Mouse (Mus musculus): ENCODE measurements around the gene 2610001J05Rik. TPM values are rescaled to one million over a fixed set of nuclear protein-coding genes. Genes with fewer than 3 reads are reported as not detected.

Gene 2610001J05Rik
- 65.2 and 77.6 TPM in 2 replicates for polyA plus RNA-seq (2015; fragmentation: Nextera tagmentation; extraction: Ambion mirVana)

DNA sequence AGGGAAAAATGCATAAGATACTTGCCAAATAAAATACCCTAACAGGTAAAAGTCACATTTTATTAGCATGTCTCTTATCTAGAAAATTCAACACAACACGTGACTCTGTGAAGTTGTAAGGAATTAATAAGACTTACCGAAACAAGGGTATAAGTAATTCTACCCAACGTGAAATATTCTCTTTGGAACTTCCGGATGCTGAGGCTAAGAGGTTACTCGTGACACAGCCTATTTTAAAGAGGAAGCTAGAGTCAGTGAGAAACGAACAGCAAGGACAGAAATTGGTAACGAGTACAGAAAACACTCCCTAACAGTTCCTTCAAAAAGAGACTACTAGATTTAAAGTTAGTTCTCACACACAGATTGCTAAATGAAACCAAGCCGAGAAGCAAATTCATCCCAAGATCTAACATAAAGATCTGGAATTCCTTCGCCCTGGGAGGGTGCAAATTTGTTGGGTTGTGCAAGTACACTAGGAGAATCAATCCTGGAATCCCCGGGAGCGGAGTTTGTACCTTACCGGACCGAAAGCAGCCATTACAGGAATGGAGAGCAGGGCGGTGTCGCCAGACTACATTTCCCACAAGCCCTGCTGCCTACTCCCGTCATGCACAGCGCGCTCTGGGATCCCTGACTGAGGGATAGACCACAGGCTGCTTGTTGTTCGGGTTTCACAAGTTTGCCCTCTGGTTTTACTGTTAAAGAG, at the start of gene 2610001J05Rik:
TSS of gene 2610001J05Rik (minus strand) at position 600 of the 706 bp plus-strand sequence.

DNA sequence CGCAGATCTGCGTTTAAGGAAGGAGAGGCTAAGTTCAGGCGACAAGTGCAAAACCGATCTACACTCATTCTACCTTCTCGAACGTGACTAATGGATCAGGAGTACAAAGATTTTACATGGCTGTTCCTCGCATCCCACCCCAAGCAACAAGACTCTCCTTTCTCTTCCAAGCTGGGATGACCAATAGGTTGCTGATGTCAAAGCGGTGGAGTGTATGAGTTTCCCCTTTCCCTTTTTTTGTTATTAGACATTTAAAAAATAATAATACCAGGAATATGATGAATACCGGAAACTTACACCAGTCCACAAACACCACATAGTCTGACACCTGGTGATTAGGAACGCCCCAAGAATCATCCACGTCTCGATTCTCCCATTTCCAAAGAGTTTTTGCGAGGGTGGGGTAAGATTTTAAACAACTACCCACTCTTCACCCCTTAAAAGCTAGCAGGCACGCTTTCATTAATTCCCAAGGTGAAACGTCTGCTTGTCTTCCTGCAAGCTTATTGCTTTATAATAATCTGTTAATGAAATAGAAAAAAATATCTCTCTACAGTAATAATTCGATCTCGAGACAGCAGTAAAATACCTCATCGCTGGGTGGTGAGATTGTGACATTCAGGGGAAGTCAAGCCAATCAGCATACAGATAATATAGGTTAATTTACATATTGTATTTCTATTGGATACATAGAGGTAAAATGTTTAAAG, 31.8 kb downstream of the 2610001J05Rik start, which contains the start of gene Gpr85:
TSS of gene Gpr85 (minus strand) at position 598 of the 710 bp plus-strand sequence.

Other genes with a start within 250 kb of the 2610001J05Rik start
- 4.5 and 5.1 TPM in 2 replicates for gene Bmt2, start 193.6 kb downstream of the 2610001J05Rik start, polyA plus RNA-seq (2015; fragmentation: Nextera tagmentation; extraction: Ambion mirVana)
- gene Gpr85, start 31.6 kb downstream of the 2610001J05Rik start, polyA plus RNA-seq (2015; fragmentation: Nextera tagmentation; extraction: Ambion mirVana): 0.43 and 0.57 TPM in 2 replicates